Mouse (Mus musculus) kidney, adult 11 months (tissue): ENCODE data around the gene Kat6b.
A peak's percentile ranks its signal among the peaks of the same experiment; 100 is the strongest.

Experiments
- DNase-seq: peaks from one replicate; pipeline ENCODE4 v3.0.0; 2022

Gene Kat6b

GRCm38 (mm10) chr14:21600174-21600566 lies 118.9 kb downstream of the Kat6b start:
- DNase-seq: no peak

- DNase-seq: no peak
Observed at GRCm38 (mm10) chr14:21600628-21601027, 119.4 kb downstream of the Kat6b start.

GRCm38 (mm10) chr14:21602166-21602565 lies 120.9 kb downstream of the Kat6b start:
- no peak for DNase-seq

GRCm38 (mm10) chr14:21602937-21603336 lies 121.7 kb downstream of the Kat6b start:
- no peak for DNase-seq

GRCm38 (mm10) chr14:21607686-21608085 lies 126.5 kb downstream of the Kat6b start:
- DNase-seq: no peak

GRCm38 (mm10) chr14:21608886-21609285 lies 127.7 kb downstream of the Kat6b start:
- DNase-seq: no peak

- DNase-seq: no peak
Observed at GRCm38 (mm10) chr14:21610224-21610623, 129.0 kb downstream of the Kat6b start.

GRCm38 (mm10) chr14:21613031-21613430 lies 131.8 kb downstream of the Kat6b start:
- no peak for DNase-seq

- DNase-seq: no peak
Observed at GRCm38 (mm10) chr14:21614103-21614502, 132.9 kb downstream of the Kat6b start.

GRCm38 (mm10) chr14:21615853-21616252 lies 134.6 kb downstream of the Kat6b start:
- no peak for DNase-seq

GRCm38 (mm10) chr14:21617221-21617980 lies 136.2 kb downstream of the Kat6b start:
- no peak for DNase-seq

GRCm38 (mm10) chr14:21619951-21620350 lies 138.7 kb downstream of the Kat6b start:
- DNase-seq: no peak

GRCm38 (mm10) chr14:21625946-21626345 lies 144.7 kb downstream of the Kat6b start:
- peak; percentile 56 for DNase-seq

GRCm38 (mm10) chr14:21631665-21632200 lies 150.5 kb downstream of the Kat6b start:
- no peak for DNase-seq

- no peak for DNase-seq
Observed at GRCm38 (mm10) chr14:21636548-21636947, 155.3 kb downstream of the Kat6b start.

- DNase-seq: no peak
Observed at GRCm38 (mm10) chr14:21640806-21641435, 159.7 kb downstream of the Kat6b start.

GRCm38 (mm10) chr14:21653813-21654212 lies 172.6 kb downstream of the Kat6b start:
- DNase-seq: no peak

- no peak for DNase-seq
Observed at GRCm38 (mm10) chr14:21659155-21659554, 177.9 kb downstream of the Kat6b start.

GRCm38 (mm10) chr14:21659652-21660051 lies 178.4 kb downstream of the Kat6b start:
- DNase-seq: peak; percentile 23

GRCm38 (mm10) chr14:21662465-21663142 lies 181.4 kb downstream of the Kat6b start:
- peak; percentile 54 for DNase-seq

- no peak for DNase-seq
Observed at GRCm38 (mm10) chr14:21669218-21669617, 188.0 kb downstream of the Kat6b start.

GRCm38 (mm10) chr14:21669633-21670421 lies 188.6 kb downstream of the Kat6b start:
- no peak for DNase-seq
